Mouse (Mus musculus): ENCODE measurements at regions not wholly inside any gene's neighbourhood (a gene's known extent, or its start where the extent isn't known, plus 50 kb on each side); places are given as distances from the start of the nearest gene placed in this dataset.

DNA sequence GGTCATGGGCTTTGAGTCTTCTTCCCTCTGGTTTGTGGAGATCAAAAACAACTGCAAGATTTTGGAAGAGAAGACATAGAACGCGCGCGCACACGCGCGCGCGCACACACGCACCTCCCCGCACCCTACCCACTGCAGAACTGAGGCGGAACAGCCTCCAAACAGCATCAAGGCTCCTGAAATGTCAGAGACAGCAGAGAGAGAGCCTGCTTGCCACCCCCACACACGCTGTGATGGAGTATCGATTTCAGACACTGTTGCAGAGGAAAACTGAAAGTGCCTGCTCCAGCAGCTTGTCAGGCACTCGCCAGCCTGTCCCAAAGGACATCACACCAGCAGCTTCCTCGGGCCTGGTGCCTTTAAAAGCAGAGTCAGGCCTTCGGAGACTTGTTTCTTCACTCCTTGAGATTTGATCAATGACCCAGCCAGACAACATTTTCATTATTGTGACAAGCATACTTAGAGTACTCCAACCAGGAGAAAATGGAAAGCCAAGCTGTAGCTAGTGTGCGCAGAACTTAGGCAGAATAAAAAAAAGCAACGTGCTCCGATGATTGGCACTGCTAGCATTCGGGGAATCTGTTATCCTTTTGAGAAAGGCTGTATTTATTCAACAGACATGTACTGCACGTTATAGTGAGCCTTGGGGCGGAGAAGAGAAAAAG lies 342.9 kb upstream of the Rgma start:
- no peaks in the 10 kb centered on the region for H3K4me1 ChIP-seq (ENCODE audit: insufficient read depth, low read depth, low read length)
- peak overlapping the region; percentile 25; the same call in 1 of the 2 replicates for H3K4me2 ChIP-seq (replicated peaks; ENCODE audit: low read depth, low read length)
- no peak for DNase-seq (ENCODE audit: low spot score)
- 61% methylated on average over 23 of the region's 23 CpGs for WGBS
- H3K4me3 ChIP-seq (ENCODE audit: low read depth, low read length) = no peak overlapping the region
- H3K9ac ChIP-seq (replicated peaks; ENCODE audit: low read depth) = no peak overlapping the region
- ATAC-seq = no peak
- no peak for TF ChIP-seq CTCF (IDR thresholded peaks at IDR 0.05)
- TF ChIP-seq EP300 (IDR thresholded peaks at IDR 0.05) = no peak
- H3K27me3 ChIP-seq (replicated peaks; ENCODE audit: insufficient read depth, low read length) = no peaks in the 10 kb centered on the region
- no peaks in the 10 kb centered on the region for H3K9me3 ChIP-seq (ENCODE audit: low read length)
- no peaks in the 10 kb centered on the region for H3K36me3 ChIP-seq (ENCODE audit: insufficient read depth, low read length)
- no peak overlapping the region for H3K27ac ChIP-seq (ENCODE audit: low read length)

DNA sequence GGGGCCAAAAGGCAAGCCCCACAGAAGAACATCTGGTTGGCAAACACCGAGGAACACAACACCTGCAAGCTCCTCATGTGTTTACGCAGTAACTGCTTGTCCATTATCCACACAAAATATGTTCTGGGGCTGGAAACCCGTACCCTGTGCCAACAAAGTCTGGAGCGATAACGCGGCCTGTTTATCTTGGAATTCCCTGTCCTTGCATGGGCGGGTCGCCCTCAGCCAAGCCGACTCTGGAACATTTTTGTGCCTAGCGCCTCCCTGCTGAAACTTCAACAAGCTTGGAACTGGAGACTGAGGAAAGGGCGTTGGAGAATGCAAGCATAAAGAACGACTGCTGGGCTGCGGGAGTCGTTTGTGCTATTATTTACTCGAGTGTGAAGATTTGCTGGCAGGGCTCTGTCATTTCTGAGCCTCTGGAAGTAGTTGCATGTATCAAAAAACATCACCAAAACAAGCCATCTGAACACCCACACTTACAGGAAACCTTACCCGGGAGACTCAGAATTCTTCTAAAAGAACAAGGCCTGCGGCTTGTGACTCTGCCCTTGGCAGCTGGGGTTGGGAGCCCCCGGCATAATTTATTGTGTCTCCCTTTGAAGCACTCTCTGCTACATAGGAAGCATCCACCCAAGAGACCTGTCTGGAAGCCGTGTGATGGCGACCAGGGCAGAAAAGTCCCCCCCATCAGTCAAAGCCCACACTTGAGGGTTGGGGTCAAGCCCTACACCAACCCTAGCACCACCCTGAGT lies 338.3 kb upstream of the Rgma start:
- no peaks in the 10 kb centered on the region for H3K9me3 ChIP-seq (ENCODE audit: low read length)
- no peaks in the 10 kb centered on the region for H3K27me3 ChIP-seq (replicated peaks; ENCODE audit: insufficient read depth, low read length)
- peak; percentile 87 for ATAC-seq
- H3K27ac ChIP-seq (ENCODE audit: low read length) = peak overlapping the region; percentile 16
- no peaks in the 10 kb centered on the region for H3K36me3 ChIP-seq (ENCODE audit: insufficient read depth, low read length)
- H3K4me1 ChIP-seq (ENCODE audit: insufficient read depth, low read depth, low read length) = no peaks in the 10 kb centered on the region
- WGBS = 27% methylated on average over 20 of the region's 20 CpGs
- H3K4me2 ChIP-seq (replicated peaks; ENCODE audit: low read depth, low read length) = no peak overlapping the region
- DNase-seq (ENCODE audit: low spot score) = peak; percentile 70
- H3K4me3 ChIP-seq (ENCODE audit: low read depth, low read length) = no peak overlapping the region
- H3K9ac ChIP-seq (replicated peaks; ENCODE audit: low read depth) = no peak overlapping the region
- TF ChIP-seq CTCF (IDR thresholded peaks at IDR 0.05) (peak; percentile 42), EP300 (IDR thresholded peaks at IDR 0.05) (peak; percentile 55; the same call in 1 of the 2 replicates)

- no peak overlapping the region for H3K4me3 ChIP-seq (ENCODE audit: low read depth, low read length)
- no peak for ATAC-seq
- no peaks in the 10 kb centered on the region for H3K36me3 ChIP-seq (ENCODE audit: insufficient read depth, low read length)
- H3K4me2 ChIP-seq (replicated peaks; ENCODE audit: low read depth, low read length) = no peak overlapping the region
- WGBS = 83% methylated on average over 9 of the region's 9 CpGs
- DNase-seq (ENCODE audit: low spot score) = no peak
- H3K9me3 ChIP-seq (ENCODE audit: low read length) = no peaks in the 10 kb centered on the region
- H3K4me1 ChIP-seq (ENCODE audit: insufficient read depth, low read depth, low read length) = no peaks in the 10 kb centered on the region
- peak overlapping the region; percentile 16 for H3K27ac ChIP-seq (ENCODE audit: low read length)
- TF ChIP-seq EP300 (IDR thresholded peaks at IDR 0.05) (no peak), CTCF (IDR thresholded peaks at IDR 0.05) (no peak)
- no peak overlapping the region for H3K9ac ChIP-seq (replicated peaks; ENCODE audit: low read depth)
- H3K27me3 ChIP-seq (replicated peaks; ENCODE audit: insufficient read depth, low read length) = no peaks in the 10 kb centered on the region
These were observed 337.7 kb upstream of the Rgma start for GRCm38 (mm10) chr7:73037638-73038037.

- ATAC-seq (no peak), DNase-seq (ENCODE audit: low spot score) (no peak)
- WGBS = 86% methylated on average over 4 of the region's 4 CpGs
These were observed 335.4 kb upstream of the Rgma start for GRCm38 (mm10) chr7:73039921-73040320.

GRCm38 (mm10) chr7:73044316-73044715 lies 331.0 kb upstream of the Rgma start:
- H3K4me2 ChIP-seq (replicated peaks; ENCODE audit: low read depth, low read length) = no peak overlapping the region
- WGBS = 67% methylated on average over 3 of the region's 3 CpGs
- no peaks in the 10 kb centered on the region for H3K27me3 ChIP-seq (replicated peaks; ENCODE audit: insufficient read depth, low read length)
- TF ChIP-seq EP300 (IDR thresholded peaks at IDR 0.05) = no peak
- TF ChIP-seq CTCF (IDR thresholded peaks at IDR 0.05) = no peak
- ATAC-seq (no peak), DNase-seq (ENCODE audit: low spot score) (no peak)
- H3K36me3 ChIP-seq (ENCODE audit: insufficient read depth, low read length) = no peaks in the 10 kb centered on the region
- H3K4me1 ChIP-seq (ENCODE audit: insufficient read depth, low read depth, low read length) = no peaks in the 10 kb centered on the region
- no peaks in the 10 kb centered on the region for H3K9me3 ChIP-seq (ENCODE audit: low read length)
- H3K9ac ChIP-seq (replicated peaks; ENCODE audit: low read depth) = no peak overlapping the region
- H3K27ac ChIP-seq (ENCODE audit: low read length) = no peak overlapping the region
- no peak overlapping the region for H3K4me3 ChIP-seq (ENCODE audit: low read depth, low read length)

More at GRCm38 (mm10) chr7:73039921-73040320, 335.4 kb upstream of the Rgma start:
- no peak overlapping the region for H3K9ac ChIP-seq (replicated peaks; ENCODE audit: low read depth)
- H3K36me3 ChIP-seq (ENCODE audit: insufficient read depth, low read length) = no peaks in the 10 kb centered on the region
- TF ChIP-seq EP300 (IDR thresholded peaks at IDR 0.05) = no peak
- TF ChIP-seq CTCF (IDR thresholded peaks at IDR 0.05) = no peak
- H3K4me3 ChIP-seq (ENCODE audit: low read depth, low read length) = no peak overlapping the region
- no peak overlapping the region for H3K4me2 ChIP-seq (replicated peaks; ENCODE audit: low read depth, low read length)
- H3K27me3 ChIP-seq (replicated peaks; ENCODE audit: insufficient read depth, low read length) = no peaks in the 10 kb centered on the region
- no peaks in the 10 kb centered on the region for H3K4me1 ChIP-seq (ENCODE audit: insufficient read depth, low read depth, low read length)
- H3K9me3 ChIP-seq (ENCODE audit: low read length) = no peaks in the 10 kb centered on the region
- H3K27ac ChIP-seq (ENCODE audit: low read length) = no peak overlapping the region

DNA sequence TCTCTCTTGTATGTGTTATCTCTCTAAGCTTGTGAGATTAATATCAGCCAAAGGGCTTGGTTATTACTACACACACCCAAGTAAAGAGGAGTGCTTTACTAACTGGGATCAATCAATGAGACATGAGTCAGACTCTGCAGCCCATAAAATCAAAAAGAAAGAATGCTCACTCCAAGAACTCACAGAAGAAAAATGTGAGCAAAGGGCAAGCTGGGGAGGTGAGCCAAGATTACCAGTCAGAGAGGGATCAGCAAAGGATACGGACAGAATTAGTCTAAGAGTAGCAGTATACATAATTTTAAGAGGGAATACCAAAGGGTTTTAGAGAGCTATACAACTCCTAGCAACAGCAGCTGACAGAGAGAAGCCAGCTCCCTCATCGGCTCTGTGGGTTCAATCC lies 319.4 kb upstream of the Rgma start:
- no peak overlapping the region for H3K4me3 ChIP-seq (ENCODE audit: low read depth, low read length)
- H3K27ac ChIP-seq (ENCODE audit: low read length) = no peak overlapping the region
- H3K27me3 ChIP-seq (replicated peaks; ENCODE audit: insufficient read depth, low read length) = no peaks in the 10 kb centered on the region
- 83% methylated on average over 2 of the region's 2 CpGs for WGBS
- ATAC-seq = no peak
- no peaks in the 10 kb centered on the region for H3K9me3 ChIP-seq (ENCODE audit: low read length)
- H3K36me3 ChIP-seq (ENCODE audit: insufficient read depth, low read length) = no peaks in the 10 kb centered on the region
- TF ChIP-seq EP300 (IDR thresholded peaks at IDR 0.05) (no peak), CTCF (IDR thresholded peaks at IDR 0.05) (no peak)
- H3K9ac ChIP-seq (replicated peaks; ENCODE audit: low read depth) = no peak overlapping the region
- no peaks in the 10 kb centered on the region for H3K4me1 ChIP-seq (ENCODE audit: insufficient read depth, low read depth, low read length)
- DNase-seq (ENCODE audit: low spot score) = no peak
- H3K4me2 ChIP-seq (replicated peaks; ENCODE audit: low read depth, low read length) = no peak overlapping the region
